Mouse (Mus musculus): Measurements from ENCODE around the gene Atxn1. TPM values are rescaled to one million over a fixed set of nuclear protein-coding genes. Genes with fewer than 3 reads are reported as not detected.

Atxn1 gene
- total RNA-seq, 4 experiments from 2014 or later, result 135 to 195 (median 160) TPM

- DNase-seq (ENCODE audit: low spot score in 2 of 2), result no peak
These were observed 98.1 kb downstream of the Atxn1 start for GRCm38 (mm10) chr13:45866615-45867245.

- no peak for DNase-seq (ENCODE audit: low spot score in 2 of 2)
These were observed 99.2 kb downstream of the Atxn1 start for GRCm38 (mm10) chr13:45865620-45866019.

GRCm38 (mm10) chr13:45863779-45864178 lies 101.0 kb downstream of the Atxn1 start:
- no peak for DNase-seq (ENCODE audit: low spot score in 2 of 2)

- DNase-seq (ENCODE audit: low spot score in 2 of 2), result no peak
These were observed 102.8 kb downstream of the Atxn1 start for GRCm38 (mm10) chr13:45861885-45862605.

GRCm38 (mm10) chr13:45861098-45861580 lies 103.7 kb downstream of the Atxn1 start:
- no peak for DNase-seq (ENCODE audit: low spot score in 2 of 2)

GRCm38 (mm10) chr13:45859081-45859709 lies 105.6 kb downstream of the Atxn1 start:
- DNase-seq (ENCODE audit: low spot score in 2 of 2), result no peak

- DNase-seq (ENCODE audit: low spot score in 2 of 2), result no peak
These were observed 107.4 kb downstream of the Atxn1 start for GRCm38 (mm10) chr13:45857416-45857815.

- DNase-seq (ENCODE audit: low spot score in 2 of 2), result no peak
These were observed 110.3 kb downstream of the Atxn1 start for GRCm38 (mm10) chr13:45854531-45854930.

- DNase-seq (ENCODE audit: low spot score in 2 of 2), result no peak
These were observed 111.1 kb downstream of the Atxn1 start for GRCm38 (mm10) chr13:45853691-45854090.

- no peak for DNase-seq (ENCODE audit: low spot score in 2 of 2)
These were observed 112.5 kb downstream of the Atxn1 start for GRCm38 (mm10) chr13:45852288-45852687.

GRCm38 (mm10) chr13:45851746-45852145 lies 113.1 kb downstream of the Atxn1 start:
- no peak for DNase-seq (ENCODE audit: low spot score in 2 of 2)

GRCm38 (mm10) chr13:45851156-45851555 lies 113.7 kb downstream of the Atxn1 start:
- no peak for DNase-seq (ENCODE audit: low spot score in 2 of 2)

- no peak for DNase-seq (ENCODE audit: low spot score in 2 of 2)
These were observed 114.4 kb downstream of the Atxn1 start for GRCm38 (mm10) chr13:45850181-45850974.

- no peak for DNase-seq (ENCODE audit: low spot score in 2 of 2)
These were observed 115.4 kb downstream of the Atxn1 start for GRCm38 (mm10) chr13:45849145-45850023.

- no peak for DNase-seq (ENCODE audit: low spot score in 2 of 2)
These were observed 122.2 kb downstream of the Atxn1 start for GRCm38 (mm10) chr13:45842511-45843055.

GRCm38 (mm10) chr13:45839901-45840300 lies 124.9 kb downstream of the Atxn1 start:
- no peak for DNase-seq (ENCODE audit: low spot score in 2 of 2)

GRCm38 (mm10) chr13:45837609-45838220 lies 127.1 kb downstream of the Atxn1 start:
- no peak for DNase-seq (ENCODE audit: low spot score in 2 of 2)

- no peak for DNase-seq (ENCODE audit: low spot score in 2 of 2)
These were observed 128.3 kb downstream of the Atxn1 start for GRCm38 (mm10) chr13:45836377-45837054.

GRCm38 (mm10) chr13:45834300-45834699 lies 130.5 kb downstream of the Atxn1 start:
- DNase-seq (ENCODE audit: low spot score in 2 of 2), result no peak
